30 mouse cellular contexts compared by ENCODE assay signal in genomic region chr9:36801961-36802360, GRCm38 (mm10). TPM values are rescaled to one million over a fixed set of nuclear protein-coding genes. Genes with fewer than 3 reads are reported as not detected.
"Had no signal": no experiment of that assay in that cellular context is flagged by ENCODE, and none has a peak within 500 bp of the region (broad histone marks: within the 10 kb centered on the region; RNA-seq: fewer than 3 reads in every experiment).

No protein-coding gene starts in this region.

- H3K9me3 ChIP-seq: heart, embryonic 13.5 days; heart, embryonic 15.5 days; hindbrain, embryonic 10.5 days; hindbrain, embryonic 12.5 days; intestine, embryonic 15.5 days; limb, embryonic 10.5 days; limb, embryonic 12.5 days; liver, embryonic 13.5 days; liver, embryonic 15.5 days had no signal

- DNase-seq: gastrocnemius, adult 2 months; gastrocnemius, postnatal 10 days; gastrocnemius, postnatal 25 days; heart, adult 2 months; heart, postnatal 14 days; heart, postnatal 4 days; kidney, adult 18-20 months; kidney, adult 8-10 months; kidney, postnatal 10 days; kidney, postnatal 25 days; kidney, postnatal 4 days; liver; liver, embryonic 13.5 days had no signal

- H3K4me3 ChIP-seq: gastrocnemius, adult 2 months; heart, adult 2 months; heart, embryonic 13.5 days; heart, embryonic 15.5 days; hindbrain, embryonic 10.5 days; hindbrain, embryonic 12.5 days; intestine, embryonic 15.5 days; layer of hippocampus, adult 2 months; left cerebral cortex, adult 2 months; limb, embryonic 10.5 days; limb, embryonic 12.5 days; liver, embryonic 13.5 days; liver, embryonic 15.5 days had no signal

- H3K4me1 ChIP-seq: heart, embryonic 13.5 days; heart, embryonic 15.5 days; hindbrain, embryonic 12.5 days; intestine, embryonic 15.5 days had no signal

- H3K36me3 ChIP-seq: heart, embryonic 13.5 days; heart, embryonic 15.5 days; hindbrain, embryonic 10.5 days; hindbrain, embryonic 12.5 days; intestine, embryonic 15.5 days; limb, embryonic 10.5 days; limb, embryonic 12.5 days; liver, embryonic 13.5 days; liver, embryonic 15.5 days had no signal

- H3K27ac ChIP-seq: gastrocnemius, adult 2 months; heart, adult 2 months; heart, embryonic 13.5 days; heart, embryonic 15.5 days; hindbrain, embryonic 10.5 days; hindbrain, embryonic 12.5 days; hindbrain, embryonic 14.5 days; intestine, embryonic 15.5 days; layer of hippocampus, adult 2 months; left cerebral cortex, adult 2 months; limb, embryonic 10.5 days; limb, embryonic 12.5 days; liver, embryonic 13.5 days; liver, embryonic 15.5 days had no signal

- H3K4me2 ChIP-seq: heart, embryonic 11.5 days; heart, embryonic 13.5 days; heart, embryonic 15.5 days; hindbrain, embryonic 12.5 days; hindbrain, embryonic 14.5 days; intestine, embryonic 15.5 days; limb, embryonic 12.5 days; liver, embryonic 11.5 days; liver, embryonic 13.5 days; liver, embryonic 15.5 days had no signal

- ATAC-seq: hindbrain, embryonic 16.5 days; inflammation-experienced regulatory T-cells, adult 6 months; intestine, embryonic 15.5 days; intestine, postnatal 0 days had no signal

- H3K9ac ChIP-seq: heart, embryonic 13.5 days; heart, embryonic 15.5 days; hindbrain, embryonic 12.5 days; hindbrain, embryonic 14.5 days; intestine, embryonic 15.5 days; limb, embryonic 12.5 days; liver, embryonic 13.5 days; liver, embryonic 15.5 days had no signal

- H3K27me3 ChIP-seq: heart, embryonic 13.5 days; heart, embryonic 15.5 days; hindbrain, embryonic 12.5 days; intestine, embryonic 15.5 days; limb, embryonic 12.5 days; liver, embryonic 13.5 days; liver, embryonic 15.5 days had no signal

RNA-seq across cellular contexts. Expression of gene Fez1, which starts 19.7 kb away (rescaled TPM):
- total RNA-seq: granulocyte monocyte progenitor cell, adult 5-6 weeks had no signal
- polyA plus RNA-seq: inflammation-experienced regulatory T-cells, adult 6 months had no signal
